Mouse (Mus musculus) testis, adult 2 months (tissue): ENCODE results near the gene F930015N05Rik.

Source experiments
- CTCF ChIP-seq: fragments of 200-500 bp; IDR thresholded peaks from 2 replicates; pipeline ENCODE4 v1.5.1; 2012; ENCODE audit warnings: low read depth, mild to moderate bottlenecking, inconsistent platforms, low read length, moderate library complexity; ENCODE audit not compliant: control insufficient read depth, insufficient read depth, insufficient replicate concordance
- POLR2A ChIP-seq: fragments of 200-500 bp; IDR thresholded peaks from 2 replicates; pipeline ENCODE4 v1.6.1; 2012; ENCODE audit warnings: low read depth, mild to moderate bottlenecking, inconsistent platforms, low read length, moderate library complexity; ENCODE audit not compliant: control insufficient read depth

DNA sequence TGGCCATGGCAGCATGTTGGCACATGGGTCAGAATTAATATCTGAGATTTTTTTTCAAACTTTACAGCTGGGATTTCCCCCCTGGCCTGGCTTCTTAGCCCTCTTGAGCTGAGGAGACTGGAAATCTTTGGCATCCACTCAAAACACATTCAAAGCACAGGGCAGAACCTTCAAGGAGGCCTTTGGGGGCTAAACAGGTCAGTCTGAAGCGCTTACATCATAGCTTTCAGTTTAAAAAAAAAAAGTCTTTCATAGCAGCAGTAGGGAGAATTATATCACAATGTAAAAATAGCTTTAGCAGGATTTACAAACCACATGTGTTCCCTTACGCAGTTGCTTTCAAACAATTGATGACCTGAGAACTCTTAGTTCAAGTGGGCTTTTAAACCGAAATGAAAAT is 45.0 kb upstream of the F930015N05Rik start:
- TF ChIP-seq POLR2A (no peak), CTCF (no peak)
